Mouse (Mus musculus) common myeloid progenitor, adult 5-6 weeks (primary cell): ENCODE data around the gene Rps27l. TPM values are rescaled to one million over a fixed set of nuclear protein-coding genes. Genes with fewer than 3 reads are reported as not detected.

ENCODE experiments used
- ATAC-seq: replicated peaks from 2 replicates; pipeline ENCODE4 v1.8.0; 2016; ENCODE audit warnings: low read depth, mild to moderate bottlenecking, moderate TSS enrichment, inconsistent platforms; ENCODE audit not compliant: poor library complexity, severe bottlenecking
- total RNA-seq: library from RNA; stranded (forward); fragments of 200-1000, 187-1606 nt; gene quantifications from 2 replicates; pipeline ENCODE4 v1.2.3, GENCODE M21; 2017

Rps27l gene
- total RNA-seq, 1 experiment from 2014 or later = 162 TPM

- peak; percentile 80 for ATAC-seq
Observed at GRCm38 (mm10) chr9:66919382-66919971, 26.4 kb upstream of the Rps27l start, which contains the start of gene Rab8b. Gene Rab8b, minus strand, starts transcription at chr9:66919687.

GRCm38 (mm10) chr9:66919981-66920380 is 25.9 kb upstream of the Rps27l start:
- ATAC-seq = no peak

- no peak for ATAC-seq
Observed at GRCm38 (mm10) chr9:66920488-66921279, 25.2 kb upstream of the Rps27l start.

GRCm38 (mm10) chr9:66922076-66922475 is 23.8 kb upstream of the Rps27l start:
- no peak for ATAC-seq

- ATAC-seq = no peak
Observed at GRCm38 (mm10) chr9:66925853-66926252, 20.0 kb upstream of the Rps27l start.

- ATAC-seq = no peak
Observed at GRCm38 (mm10) chr9:66927696-66928402, 18.0 kb upstream of the Rps27l start.

GRCm38 (mm10) chr9:66930351-66930750 is 15.5 kb upstream of the Rps27l start:
- no peak for ATAC-seq

- no peak for ATAC-seq
Observed at GRCm38 (mm10) chr9:66933869-66934808, 11.7 kb upstream of the Rps27l start.

GRCm38 (mm10) chr9:66937507-66937906 is 8.4 kb upstream of the Rps27l start:
- ATAC-seq = no peak

GRCm38 (mm10) chr9:66938836-66939235 is 7.0 kb upstream of the Rps27l start:
- ATAC-seq = peak; percentile 95

- ATAC-seq = no peak
Observed at GRCm38 (mm10) chr9:66945161-66945560, 725 bp upstream of the Rps27l start.

- no peak for ATAC-seq
Observed at GRCm38 (mm10) chr9:66948536-66948935, 2.6 kb downstream of the Rps27l start.

- no peak for ATAC-seq
Observed at GRCm38 (mm10) chr9:66952321-66952720, 6.4 kb downstream of the Rps27l start.

- ATAC-seq = no peak
Observed at GRCm38 (mm10) chr9:66952886-66953285, 7.0 kb downstream of the Rps27l start.

GRCm38 (mm10) chr9:66957451-66957850 is 11.6 kb downstream of the Rps27l start:
- no peak for ATAC-seq

GRCm38 (mm10) chr9:66961478-66961877 is 15.6 kb downstream of the Rps27l start:
- no peak for ATAC-seq

GRCm38 (mm10) chr9:66967492-66967891 is 21.6 kb downstream of the Rps27l start:
- ATAC-seq = no peak

- no peak for ATAC-seq
Observed at GRCm38 (mm10) chr9:66971116-66971515, 25.2 kb downstream of the Rps27l start.

GRCm38 (mm10) chr9:66974721-66975225 is 28.9 kb downstream of the Rps27l start:
- peak; percentile 94 for ATAC-seq

GRCm38 (mm10) chr9:66975239-66975645 is 29.4 kb downstream of the Rps27l start, which contains the start of gene Lactb:
Gene Lactb, minus strand, starts transcription at chr9:66975484.
- ATAC-seq = peak; percentile 72
